ENCODE assay signal across 26 mouse cellular contexts in the genomic region with DNA sequence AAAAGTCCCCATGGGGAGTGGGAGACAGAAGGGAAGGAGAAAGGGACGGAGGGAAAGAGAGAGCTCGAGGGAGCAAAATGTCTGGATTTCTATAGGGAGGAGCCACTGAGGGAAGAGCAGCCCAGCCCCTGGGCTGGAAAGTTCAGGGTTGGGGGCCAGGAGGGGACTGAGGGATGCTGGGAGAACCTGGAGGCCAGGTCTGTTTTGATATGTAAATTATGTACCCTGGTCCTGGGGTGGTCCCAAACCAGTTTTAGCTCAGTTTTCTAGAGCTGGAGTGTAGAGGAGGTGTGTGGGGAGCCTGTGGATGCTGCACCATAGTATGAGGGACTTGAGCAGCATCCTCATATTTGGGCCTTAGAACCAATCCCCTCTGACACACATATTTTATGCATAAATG. TPM values are rescaled to one million over a fixed set of nuclear protein-coding genes. Genes with fewer than 3 reads are reported as not detected.
DNase-seq lines count a peak whose midpoint lies in the region; ATAC-seq lines count a peak whose summit lies in the region.
"Had no signal": no experiment of that assay in that cellular context is flagged by ENCODE, and none has a peak within 500 bp of the region (broad histone marks: within the 10 kb centered on the region; RNA-seq: fewer than 3 reads in every experiment).

No protein-coding gene starts in this region.

- no peaks in the 10 kb centered on the region for H3K27me3 ChIP-seq in neural tube, embryonic 13.5 days
- no peaks in the 10 kb centered on the region for H3K27me3 ChIP-seq in embryonic facial prominence, embryonic 10.5 days (replicated peaks; ENCODE audit: low read depth, poor library complexity, severe bottlenecking)
- H3K27me3 ChIP-seq: neural tube, embryonic 12.5 days; stomach, embryonic 15.5 days had no signal

- intact Hi-C loops in heart, postnatal 36 days (cut with DNase I): no loop called here

- peaks cover 35% of the 10 kb centered on the region for H3K4me1 ChIP-seq in neural tube, embryonic 13.5 days (replicated peaks)
- H3K4me1 ChIP-seq in embryonic facial prominence, embryonic 10.5 days: peaks cover 48% of the 10 kb centered on the region

- no peak for ATAC-seq in neural tube, embryonic 13.5 days (ENCODE audit: low read depth)
- ATAC-seq: inflammation-experienced regulatory T-cells, adult 6 months had no signal

- 0 out of 2 replicates have a peak overlapping the region, but pooled peaks have one; percentile 8 for H3K9ac ChIP-seq in neural tube, embryonic 13.5 days
- H3K9ac ChIP-seq: heart, embryonic 13.5 days; hindbrain, embryonic 14.5 days; midbrain, embryonic 12.5 days; neural tube, embryonic 12.5 days; stomach, embryonic 15.5 days had no signal

- H3K4me3 ChIP-seq in neural tube, embryonic 13.5 days: no peak overlapping the region
- H3K4me3 ChIP-seq in embryonic facial prominence, embryonic 10.5 days: no peak overlapping the region
- H3K4me3 ChIP-seq: heart, adult 2 months; heart, embryonic 13.5 days; midbrain, embryonic 12.5 days; neural tube, embryonic 12.5 days; stomach, embryonic 15.5 days had no signal

- DNase-seq in heart, adult 11 months: peak; percentile 71
- DNase-seq in heart, postnatal 36 days: no peak
- no peak for DNase-seq in neural tube, embryonic 10.5 days (ENCODE audit: extremely low spot score, low spot score)
- DNase-seq in ES-CJ7 (ENCODE audit: low read depth, low spot score): peak; percentile 74
- DNase-seq in embryonic facial prominence, embryonic 10.5 days (ENCODE audit: low spot score): no peak
- DNase-seq in thymus, postnatal 10 days (ENCODE audit: low spot score in 2 of 2): no peak
- DNase-seq: B cell, adult 2 months; cerebellum, adult 11 months; cerebellum, adult 9-11 months; gastrocnemius, postnatal 25 days; heart, postnatal 14 days; kidney, adult 18-20 months; lung, postnatal 10 days; retina, postnatal 1 day; right cerebral cortex, postnatal 4 days; thymus, adult 2 months had no signal

- no peak overlapping the region for H3K4me2 ChIP-seq in neural tube, embryonic 13.5 days
- H3K4me2 ChIP-seq: heart, embryonic 13.5 days; hindbrain, embryonic 14.5 days; liver, embryonic 11.5 days; midbrain, embryonic 12.5 days; neural tube, embryonic 12.5 days; stomach, embryonic 15.5 days had no signal

- H3K36me3 ChIP-seq in neural tube, embryonic 13.5 days: peaks cover 5% of the 10 kb centered on the region; the same call in 1 of the 2 replicates
- peaks cover 8% of the 10 kb centered on the region for H3K36me3 ChIP-seq in embryonic facial prominence, embryonic 10.5 days (replicated peaks)
- H3K36me3 ChIP-seq: stomach, embryonic 15.5 days had no signal

- WGBS in neural tube, embryonic 13.5 days: 17% methylated on average over 2 of the region's 2 CpGs
- WGBS in embryonic facial prominence, embryonic 10.5 days: 37% methylated on average over 2 of the region's 2 CpGs

- no peaks in the 10 kb centered on the region for H3K9me3 ChIP-seq in neural tube, embryonic 13.5 days
- no peaks in the 10 kb centered on the region for H3K9me3 ChIP-seq in embryonic facial prominence, embryonic 10.5 days
- H3K9me3 ChIP-seq: heart, embryonic 13.5 days; midbrain, embryonic 12.5 days; neural tube, embryonic 12.5 days; stomach, embryonic 15.5 days had no signal

- H3K27ac ChIP-seq in neural tube, embryonic 13.5 days (replicated peaks): no peak overlapping the region
- peak overlapping the region; percentile 57; the same call in 1 of the 2 replicates for H3K27ac ChIP-seq in embryonic facial prominence, embryonic 10.5 days (replicated peaks)
- H3K27ac ChIP-seq: heart, adult 2 months; heart, embryonic 13.5 days; hindbrain, embryonic 14.5 days; kidney, postnatal 0 days; midbrain, embryonic 12.5 days; neural tube, embryonic 12.5 days; stomach, embryonic 15.5 days had no signal

RNA-seq across cellular contexts. Expression of gene Blcap, which starts 2.2 kb away (rescaled TPM):
- total RNA-seq in heart, postnatal 36 days (2021): 10 to 100 TPM; 46.0 to 53.7 TPM
- 165 TPM in 2 replicates for polyA plus RNA-seq in neural tube, embryonic 13.5 days (2015; fragmentation: Nextera tagmentation; extraction: Ambion mirVana)
- polyA plus RNA-seq in embryonic facial prominence, embryonic 10.5 days (2016; fragmentation: Nextera tagmentation; extraction: Ambion mirVana): 82.1 and 82.3 TPM in 2 replicates

RNA-seq across cellular contexts. Expression of gene Nnat, which starts 9.0 kb away (rescaled TPM):
- total RNA-seq in heart, postnatal 36 days (2021): under 1 TPM; 0.51 to 0.89 TPM
- polyA plus RNA-seq in neural tube, embryonic 13.5 days (2015; fragmentation: Nextera tagmentation; extraction: Ambion mirVana): 4,054 and 4,218 TPM in 2 replicates
- polyA plus RNA-seq in embryonic facial prominence, embryonic 10.5 days (2016; fragmentation: Nextera tagmentation; extraction: Ambion mirVana): 2,080 and 2,294 TPM in 2 replicates

Comparison
In these comparisons a context has a peak if more than half of its experiments do, and no peak if none do; other contexts are left out.
1. DNase-seq: peak in heart, adult 11 months (single experiment) and ES-CJ7 (single experiment); none in heart, postnatal 36 days (0 of 2), neural tube, embryonic 10.5 days (single experiment), embryonic facial prominence, embryonic 10.5 days (single experiment) and thymus, postnatal 10 days (0 of 2).